Mouse (Mus musculus) forebrain, embryonic 16.5 days (tissue): ENCODE results near the gene Spc24. TPM values are rescaled to one million over a fixed set of nuclear protein-coding genes. Genes with fewer than 3 reads are reported as not detected.
"Not testable (repeated sequence)": the region's sequence is repeated elsewhere in the genome, so short reads cannot be mapped to it uniquely, and the experiment has no call there.

Experiments used
- ATAC-seq: fragments of 200-750 bp; cut with Nextera tagmentation; 2 replicates; pipeline ENCODE4 v1.8.0; 2017; ENCODE audit warnings: mild to moderate bottlenecking, moderate library complexity
- H3K27ac ChIP-seq: fragments of 300-500 bp; sonication (generic); 2 replicates; pipeline ENCODE4 v1.5.1; 2014; ENCODE audit warnings: low read length, control low read depth
- H3K27me3 ChIP-seq: fragments of 300-500 bp; sonication (generic); replicated peaks from 2 replicates; pipeline ENCODE4 v1.6.1; 2014; ENCODE audit warnings: low read length; ENCODE audit not compliant: control insufficient read depth, insufficient read depth
- H3K36me3 ChIP-seq: fragments of 300-500 bp; sonication (generic); 2 replicates; pipeline ENCODE4 v1.6.1; 2014; ENCODE audit not compliant: control insufficient read depth, insufficient read depth
- H3K4me1 ChIP-seq: fragments of 300-500 bp; sonication (generic); replicated peaks from 2 replicates; pipeline ENCODE4 v1.6.1; 2014; ENCODE audit warnings: low read length; ENCODE audit not compliant: control insufficient read depth, insufficient read depth
- H3K4me2 ChIP-seq: fragments of 300-500 bp; sonication (generic); 2 replicates; pipeline ENCODE4 v1.6.1; 2014; ENCODE audit warnings: mild to moderate bottlenecking, low read length, control low read depth
- H3K4me3 ChIP-seq: fragments of 300-500 bp; sonication (generic); replicated peaks from 2 replicates; pipeline ENCODE4 v1.5.1; 2014; ENCODE audit warnings: mild to moderate bottlenecking, low read length, control low read depth
- H3K9ac ChIP-seq: fragments of 300-500 bp; sonication (generic); replicated peaks from 2 replicates; pipeline ENCODE4 v1.6.1; 2014; ENCODE audit warnings: low read depth, low read length, control low read depth
- H3K9me3 ChIP-seq: fragments of 300-500 bp; sonication (generic); 2 replicates; pipeline ENCODE4 v1.6.1; 2016; ENCODE audit warnings: low read length; ENCODE audit not compliant: control insufficient read depth
- WGBS: fragments of 180-500 bp; shearing (Covaris S2); extraction: QIAGEN DNeasy Blood & Tissue Kit; methylation state at CpG from one replicate; pipeline ENCODE4 v1.1.7; 2014; 5-methylcytosine and 5-hydroxymethylcytosine counted together
- polyA plus RNA-seq: library from polyadenylated mRNA; unstranded; fragments of >200 nt; fragmentation: Nextera tagmentation; extraction: Ambion mirVana; gene quantifications from 2 replicates; pipeline ENCODE4 v1.2.1, GENCODE M21; 2015

The Spc24 gene
- polyA plus RNA-seq, 1 experiment from 2014 or later, result 35.1 TPM

- ATAC-seq, result no peak
- H3K9ac ChIP-seq, result no peak overlapping the region
- WGBS, result 82% methylated on average over 5 of the region's 5 CpGs
- H3K36me3 ChIP-seq, result no peaks in the 10 kb centered on the region
- H3K27me3 ChIP-seq, result no peaks in the 10 kb centered on the region
- H3K9me3 ChIP-seq, result no peaks in the 10 kb centered on the region
- peaks cover 3% of the 10 kb centered on the region for H3K4me1 ChIP-seq
- no peak overlapping the region for H3K4me3 ChIP-seq
- no peak overlapping the region for H3K27ac ChIP-seq
- H3K4me2 ChIP-seq, result no peak overlapping the region
Observed at GRCm38 (mm10) chr9:21787654-21788053, 27.6 kb upstream of the Spc24 start.

- Histone ChIP-seq H3K9me3 (no peaks in the 10 kb centered on the region), H3K4me2 (no peak overlapping the region), H3K27ac (no peak overlapping the region), H3K9ac (no peak overlapping the region), H3K4me3 (no peak overlapping the region), H3K27me3 (no peaks in the 10 kb centered on the region), H3K4me1 (no peaks in the 10 kb centered on the region), H3K36me3 (no peaks in the 10 kb centered on the region)
- 2% methylated on average over 6 of the region's 6 CpGs for WGBS
- ATAC-seq, result peak; percentile 59; the same call in 1 of the 2 replicates
Observed at GRCm38 (mm10) chr9:21786906-21787305, 26.8 kb upstream of the Spc24 start.

GRCm38 (mm10) chr9:21786309-21786708 is 26.2 kb upstream of the Spc24 start:
- not testable (repeated sequence) for H3K4me3 ChIP-seq, H3K27ac ChIP-seq, H3K9me3 ChIP-seq, H3K27me3 ChIP-seq, H3K4me1 ChIP-seq, ATAC-seq, H3K36me3 ChIP-seq, H3K4me2 ChIP-seq, H3K9ac ChIP-seq
- WGBS, result 79% methylated on average over 1 of the region's 2 CpGs

- H3K27me3 ChIP-seq, result no peaks in the 10 kb centered on the region
- no peak overlapping the region for H3K9ac ChIP-seq
- no peaks in the 10 kb centered on the region for H3K9me3 ChIP-seq
- no peaks in the 10 kb centered on the region for H3K36me3 ChIP-seq
- 86% methylated on average over 7 of the region's 7 CpGs for WGBS
- H3K4me3 ChIP-seq, result no peak overlapping the region
- H3K27ac ChIP-seq, result no peak overlapping the region
- ATAC-seq, result no peak
- no peak overlapping the region for H3K4me2 ChIP-seq
- H3K4me1 ChIP-seq, result no peaks in the 10 kb centered on the region
Observed at GRCm38 (mm10) chr9:21784517-21785307, 24.6 kb upstream of the Spc24 start.

- Histone ChIP-seq H3K27me3 (no peaks in the 10 kb centered on the region), H3K27ac (no peak overlapping the region), H3K9me3 (no peaks in the 10 kb centered on the region), H3K9ac (no peak overlapping the region), H3K4me2 (no peak overlapping the region), H3K4me3 (no peak overlapping the region), H3K36me3 (no peaks in the 10 kb centered on the region), H3K4me1 (no peaks in the 10 kb centered on the region)
- WGBS, result 81% methylated on average over 15 of the region's 15 CpGs
- no peak for ATAC-seq
Observed at GRCm38 (mm10) chr9:21781657-21782468, 21.8 kb upstream of the Spc24 start.

GRCm38 (mm10) chr9:21777726-21778125 is 17.6 kb upstream of the Spc24 start:
- Histone ChIP-seq H3K4me3 (no peak overlapping the region), H3K9ac (no peak overlapping the region), H3K36me3 (no peaks in the 10 kb centered on the region), H3K27me3 (no peaks in the 10 kb centered on the region), H3K4me2 (no peak overlapping the region), H3K4me1 (no peaks in the 10 kb centered on the region), H3K27ac (no peak overlapping the region), H3K9me3 (no peaks in the 10 kb centered on the region)
- WGBS, result 94% methylated on average over 3 of the region's 3 CpGs
- ATAC-seq, result no peak

GRCm38 (mm10) chr9:21774353-21774752 is 14.2 kb upstream of the Spc24 start:
- Histone ChIP-seq H3K4me1 (peaks cover 3% of the 10 kb centered on the region), H3K36me3 (no peaks in the 10 kb centered on the region), H3K9ac (no peak overlapping the region), H3K27ac (no peak overlapping the region), H3K27me3 (no peaks in the 10 kb centered on the region), H3K9me3 (no peaks in the 10 kb centered on the region), H3K4me3 (no peak overlapping the region), H3K4me2 (no peak overlapping the region)
- ATAC-seq, result no peak
- 89% methylated on average over 16 of the region's 16 CpGs for WGBS

GRCm38 (mm10) chr9:21773396-21773795 is 13.3 kb upstream of the Spc24 start:
- WGBS, result 77% methylated on average over 5 of the region's 5 CpGs
- not testable (repeated sequence) for H3K36me3 ChIP-seq, H3K9ac ChIP-seq, ATAC-seq, H3K9me3 ChIP-seq, H3K4me3 ChIP-seq, H3K4me2 ChIP-seq, H3K27ac ChIP-seq, H3K27me3 ChIP-seq
- H3K4me1 ChIP-seq, result peaks cover 12% of the 10 kb centered on the region

- H3K4me2 ChIP-seq, result no peak overlapping the region
- H3K4me1 ChIP-seq, result peaks cover 14% of the 10 kb centered on the region
- no peak overlapping the region for H3K9ac ChIP-seq
- peak overlapping the region; percentile 42; the same call in 1 of the 2 replicates for H3K27ac ChIP-seq
- H3K27me3 ChIP-seq, result no peaks in the 10 kb centered on the region
- no peak overlapping the region for H3K4me3 ChIP-seq
- no peaks in the 10 kb centered on the region for H3K36me3 ChIP-seq
- ATAC-seq, result 0 out of 2 replicates have a peak, but pooled peaks have one; percentile 29
- WGBS, result 81% methylated on average over 26 of the region's 26 CpGs
- H3K9me3 ChIP-seq, result no peaks in the 10 kb centered on the region
Observed at GRCm38 (mm10) chr9:21769558-21770183, 9.6 kb upstream of the Spc24 start.
